Mouse (Mus musculus) colon, adult 2 months (tissue): Measurements from ENCODE around the gene Usp1. TPM values are rescaled to one million over a fixed set of nuclear protein-coding genes. Genes with fewer than 3 reads are reported as not detected.

ENCODE experiments used
- polyA plus RNA-seq: library from polyadenylated mRNA; depleted of rRNA; stranded (reverse); fragments of >200 nt; gene quantifications from 2 replicates; pipeline ENCODE4 v1.2.3, GENCODE M21; 2012; rRNA removed

Usp1 gene
- 178 and 189 TPM in 2 replicates for polyA plus RNA-seq

DNA sequence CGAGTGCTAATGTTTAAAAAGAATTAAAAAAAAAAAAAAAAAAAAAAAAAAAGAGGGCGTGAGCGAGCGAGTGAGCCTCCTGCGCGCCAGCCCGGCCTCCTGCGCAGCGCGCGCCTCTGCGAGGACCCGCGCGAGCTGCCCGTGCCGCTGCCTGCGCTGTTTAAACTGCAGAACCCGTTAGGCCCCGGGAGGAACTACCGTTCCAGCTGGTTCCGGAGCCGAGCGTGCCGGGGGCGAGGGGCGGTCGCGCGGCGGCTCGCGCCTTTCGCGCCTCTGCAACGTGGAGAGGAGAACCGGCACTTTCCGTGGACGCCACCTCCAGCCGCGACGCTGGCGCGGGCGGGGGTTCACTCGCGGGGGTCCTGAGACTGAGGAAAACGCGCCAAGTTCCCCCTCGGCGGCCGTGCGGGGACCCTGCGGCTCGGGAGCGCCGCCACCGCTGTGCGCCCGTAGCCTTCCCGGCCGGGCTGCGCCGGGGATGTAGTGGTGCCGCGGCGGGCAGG lies at the start of gene Usp1:
Usp1 (plus strand) TSS at position 243 of the 503 bp plus-strand sequence.

Other genes with a start within 250 kb of the Usp1 start
- gene L1td1, start 197.1 kb upstream of the Usp1 start, polyA plus RNA-seq, result not detected in 2 replicates
- gene Kank4, start 106.3 kb upstream of the Usp1 start, polyA plus RNA-seq, result 0.47 and 0.76 TPM in 2 replicates
- not detected in 2 replicates for gene I0C0044D17Rik, start 100.0 kb upstream of the Usp1 start, polyA plus RNA-seq
- not detected in 2 replicates for gene Angptl3, start 107.1 kb downstream of the Usp1 start, polyA plus RNA-seq
- 19.1 and 21.0 TPM in 2 replicates for gene Dock7, start 197.1 kb downstream of the Usp1 start, polyA plus RNA-seq